Comparison of ENCODE assay signal across 45 mouse cellular contexts in the genomic region with DNA sequence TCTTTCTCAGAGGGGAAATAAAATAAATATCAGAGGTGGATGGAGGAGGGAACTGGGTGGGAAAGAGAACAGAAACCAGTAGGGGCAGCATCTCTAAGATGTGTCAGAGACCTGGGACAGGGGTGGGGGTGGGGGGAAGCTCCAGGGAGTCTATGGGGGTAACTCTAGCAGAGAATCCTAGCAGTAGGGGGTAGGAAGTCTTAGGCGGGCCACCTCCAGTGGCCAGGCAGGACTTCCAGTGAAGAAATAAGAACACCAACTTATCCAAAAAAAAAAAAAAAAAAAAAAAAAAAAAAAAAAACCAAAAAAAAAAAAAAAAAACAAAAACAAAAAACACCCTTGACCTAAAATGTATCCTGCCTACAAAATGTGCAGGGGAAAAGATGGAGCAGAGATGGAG. TPM values are rescaled to one million over a fixed set of nuclear protein-coding genes. Genes with fewer than 3 reads are reported as not detected.
"Had no signal": no experiment of that assay in that cellular context is flagged by ENCODE, and none has a peak within 500 bp of the region (broad histone marks: within the 10 kb centered on the region; RNA-seq: fewer than 3 reads in every experiment).

No protein-coding gene starts in this region.

- H3K27ac ChIP-seq: limb, embryonic 10.5 days; limb, embryonic 12.5 days; limb, embryonic 13.5 days; limb, embryonic 15.5 days; liver, embryonic 12.5 days; liver, embryonic 13.5 days; liver, embryonic 14.5 days; liver, embryonic 15.5 days; lung, embryonic 15.5 days; macrophage; midbrain, embryonic 10.5 days; midbrain, embryonic 12.5 days; midbrain, embryonic 13.5 days; midbrain, embryonic 15.5 days had no signal

- H3K9ac ChIP-seq: limb, embryonic 12.5 days; limb, embryonic 13.5 days; limb, embryonic 15.5 days; liver, embryonic 12.5 days; liver, embryonic 13.5 days; liver, embryonic 14.5 days; liver, embryonic 15.5 days; liver, postnatal 0 days; lung, embryonic 14.5 days; lung, embryonic 15.5 days; midbrain, embryonic 12.5 days; midbrain, embryonic 13.5 days; midbrain, embryonic 15.5 days had no signal

- DNase-seq: left cerebral cortex, postnatal 4 days; liver; liver, embryonic 13.5 days; liver, postnatal 0 days; lung, adult 18-20 months; lung, adult 2 months; lung, embryonic 14.5 days; lung, postnatal 10 days; lung, postnatal 14 days; lung, postnatal 36 days; lung, postnatal 4 days; midbrain, embryonic 14.5 days had no signal

- H3K36me3 ChIP-seq: limb, embryonic 10.5 days; limb, embryonic 12.5 days; limb, embryonic 13.5 days; limb, embryonic 15.5 days; liver, embryonic 12.5 days; liver, embryonic 13.5 days; liver, embryonic 15.5 days; lung, embryonic 15.5 days; midbrain, embryonic 10.5 days; midbrain, embryonic 12.5 days; midbrain, embryonic 13.5 days; midbrain, embryonic 15.5 days had no signal

- H3K9me3 ChIP-seq: limb, embryonic 10.5 days; limb, embryonic 12.5 days; limb, embryonic 13.5 days; limb, embryonic 15.5 days; liver, embryonic 12.5 days; liver, embryonic 13.5 days; liver, embryonic 15.5 days; lung, embryonic 15.5 days; midbrain, embryonic 10.5 days; midbrain, embryonic 12.5 days; midbrain, embryonic 13.5 days; midbrain, embryonic 15.5 days had no signal

- H3K4me2 ChIP-seq: limb, embryonic 12.5 days; limb, embryonic 13.5 days; limb, embryonic 15.5 days; liver, embryonic 11.5 days; liver, embryonic 12.5 days; liver, embryonic 13.5 days; liver, embryonic 15.5 days; lung, embryonic 14.5 days; lung, embryonic 15.5 days; midbrain, embryonic 11.5 days; midbrain, embryonic 12.5 days; midbrain, embryonic 13.5 days; midbrain, embryonic 15.5 days had no signal

- H3K4me1 ChIP-seq: liver, embryonic 12.5 days; liver, embryonic 13.5 days; liver, embryonic 15.5 days; lung, embryonic 15.5 days; midbrain, embryonic 12.5 days; midbrain, embryonic 13.5 days; midbrain, embryonic 15.5 days had no signal

- H3K27me3 ChIP-seq: limb, embryonic 12.5 days; limb, embryonic 13.5 days; limb, embryonic 15.5 days; liver, embryonic 12.5 days; liver, embryonic 13.5 days; liver, embryonic 15.5 days; lung, embryonic 15.5 days; midbrain, embryonic 12.5 days; midbrain, embryonic 13.5 days; midbrain, embryonic 15.5 days had no signal

- H3K4me3 ChIP-seq: limb, embryonic 10.5 days; limb, embryonic 12.5 days; limb, embryonic 13.5 days; limb, embryonic 15.5 days; liver, embryonic 12.5 days; liver, embryonic 13.5 days; liver, embryonic 15.5 days; lung, embryonic 15.5 days; megakaryocyte, embryonic 14.5 days; midbrain, embryonic 10.5 days; midbrain, embryonic 12.5 days; midbrain, embryonic 13.5 days; midbrain, embryonic 15.5 days; myocyte had no signal

- ATAC-seq: liver, embryonic 12.5 days; liver, postnatal 0 days; lung, postnatal 0 days; midbrain, embryonic 13.5 days; midbrain, embryonic 15.5 days; midbrain, embryonic 16.5 days had no signal

RNA-seq across cellular contexts. Expression of a gene that starts 26.3 kb away (rescaled TPM):
- total RNA-seq: left cerebral cortex, postnatal 10 days; left cerebral cortex, postnatal 14 days; left cerebral cortex, postnatal 25 days; left cerebral cortex, postnatal 36 days; left cerebral cortex, postnatal 4 days; liver, adult 2 months; megakaryocyte progenitor cell, adult 5-6 weeks; megakaryocyte, adult 5-6 weeks; megakaryocyte-erythroid progenitor cell, adult 5-6 weeks; midbrain, postnatal 0 days; monocyte, adult 5-6 weeks had no signal
- polyA plus RNA-seq: limb, embryonic 10.5 days; limb, embryonic 11.5 days; limb, embryonic 12.5 days; limb, embryonic 13.5 days; limb, embryonic 14.5 days; limb, embryonic 15.5 days; liver, adult 2 months; liver, embryonic 11.5 days; liver, embryonic 12.5 days; liver, embryonic 13.5 days; liver, embryonic 15.5 days; lung, embryonic 14.5 days; lung, embryonic 15.5 days; lung, embryonic 16.5 days; lung, postnatal 0 days; macrophage; midbrain, embryonic 10.5 days; midbrain, embryonic 11.5 days; midbrain, embryonic 12.5 days; midbrain, embryonic 13.5 days; midbrain, embryonic 14.5 days; midbrain, embryonic 15.5 days; midbrain, embryonic 16.5 days; midbrain, postnatal 0 days; neural tube, embryonic 11.5 days had no signal
